Mouse (Mus musculus) embryonic facial prominence, embryonic 15.5 days (tissue): ENCODE data around the gene Grid1. TPM values are rescaled to one million over a fixed set of nuclear protein-coding genes. Genes with fewer than 3 reads are reported as not detected.

Experiments
- ATAC-seq: fragments of 200-750 bp; cut with Nextera tagmentation; 2 replicates; pipeline ENCODE4 v1.8.0; 2017; ENCODE audit warnings: low read depth, moderate TSS enrichment; ENCODE audit not compliant: insufficient number of reproducible peaks, low FRiP score, low TSS enrichment
- H3K27ac ChIP-seq: fragments of 300-500 bp; sonication (generic); replicated peaks from 2 replicates; pipeline ENCODE4 v1.5.1; 2015; ENCODE audit warnings: mild to moderate bottlenecking, inconsistent platforms
- H3K27me3 ChIP-seq: fragments of 300-500 bp; sonication (generic); 2 replicates; pipeline ENCODE4 v1.6.1; 2015; ENCODE audit warnings: inconsistent platforms
- H3K36me3 ChIP-seq: fragments of 300-500 bp; sonication (generic); 2 replicates; pipeline ENCODE4 v1.6.1; 2015; ENCODE audit warnings: mild to moderate bottlenecking, inconsistent platforms
- H3K4me1 ChIP-seq: fragments of 300-500 bp; sonication (generic); 2 replicates; pipeline ENCODE4 v1.6.1; 2015; ENCODE audit warnings: inconsistent platforms
- H3K4me2 ChIP-seq: fragments of 300-500 bp; sonication (generic); replicated peaks from 2 replicates; pipeline ENCODE4 v1.6.1; 2015; ENCODE audit warnings: mild to moderate bottlenecking, inconsistent platforms
- H3K4me3 ChIP-seq: fragments of 300-500 bp; sonication (generic); replicated peaks from 2 replicates; pipeline ENCODE4 v1.5.1; 2015; ENCODE audit warnings: mild to moderate bottlenecking, inconsistent platforms
- H3K9ac ChIP-seq: fragments of 300-500 bp; sonication (generic); 2 replicates; pipeline ENCODE4 v1.6.1; 2015; ENCODE audit warnings: inconsistent platforms
- H3K9me3 ChIP-seq: fragments of 300-500 bp; sonication (generic); replicated peaks from 2 replicates; pipeline ENCODE4 v1.6.1; 2016; ENCODE audit warnings: inconsistent platforms
- WGBS: fragments of 180-500 bp; shearing (Covaris S2); methylation state at CpG from one replicate; pipeline ENCODE4 v1.1.7; 2015; 5-methylcytosine and 5-hydroxymethylcytosine counted together
- polyA plus RNA-seq: library from polyadenylated mRNA; unstranded; fragments of >200 nt; fragmentation: Nextera tagmentation; extraction: Ambion mirVana; gene quantifications from 2 replicates; pipeline ENCODE4 v1.2.1, GENCODE M21; 2015

Gene Grid1
- polyA plus RNA-seq, 1 experiment from 2014 or later = 1.4 TPM

DNA sequence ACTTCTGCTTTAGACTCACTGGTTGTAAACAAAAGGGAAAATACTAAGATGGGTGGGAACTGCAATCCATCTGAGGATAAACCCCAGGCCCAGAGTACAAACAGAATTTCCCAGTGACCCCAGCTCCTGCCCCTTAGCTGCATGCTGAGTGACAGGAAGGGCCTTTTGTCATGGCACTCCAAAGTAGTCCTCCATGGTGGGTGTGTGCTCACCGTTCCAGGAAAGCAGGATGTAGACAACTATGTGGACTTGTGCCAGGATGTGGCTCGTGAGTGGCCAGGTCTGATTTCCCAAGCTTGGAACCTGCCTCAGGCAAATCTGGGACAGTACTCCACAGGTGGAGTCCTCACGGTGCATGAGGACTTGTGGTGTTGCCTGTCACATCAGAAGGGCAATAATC, 132.4 kb downstream of the Grid1 start:
- H3K27ac ChIP-seq = no peak overlapping the region
- no peaks in the 10 kb centered on the region for H3K4me1 ChIP-seq
- H3K4me2 ChIP-seq = no peak overlapping the region
- H3K9me3 ChIP-seq = no peaks in the 10 kb centered on the region
- H3K4me3 ChIP-seq = no peak overlapping the region
- H3K9ac ChIP-seq = no peak overlapping the region
- H3K36me3 ChIP-seq = no peaks in the 10 kb centered on the region
- WGBS = 44% methylated on average over 3 of the region's 3 CpGs
- no peaks in the 10 kb centered on the region for H3K27me3 ChIP-seq
- ATAC-seq = no peak

DNA sequence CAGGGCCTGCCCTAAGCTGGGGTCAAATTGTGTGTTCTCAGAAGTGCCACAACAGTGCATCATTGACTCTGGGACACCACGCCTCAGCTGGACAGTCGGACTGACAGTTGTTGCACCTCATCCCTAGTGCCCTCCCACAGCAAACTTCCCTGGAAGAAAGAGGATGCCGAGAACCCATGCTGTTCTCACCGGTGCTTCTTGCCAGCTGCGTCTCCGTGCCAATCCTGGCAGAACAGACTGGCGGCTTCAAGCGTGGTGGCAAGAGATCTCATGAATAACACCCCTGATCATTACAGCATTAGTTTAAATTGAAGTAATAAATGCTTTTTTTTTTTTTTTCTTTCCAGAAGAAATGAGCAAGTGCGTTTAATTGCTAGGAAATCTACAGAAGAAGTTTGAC, 133.7 kb downstream of the Grid1 start:
- H3K4me1 ChIP-seq = no peaks in the 10 kb centered on the region
- no peak overlapping the region for H3K9ac ChIP-seq
- H3K27ac ChIP-seq = no peak overlapping the region
- H3K4me2 ChIP-seq = no peak overlapping the region
- 88% methylated on average over 9 of the region's 9 CpGs for WGBS
- no peak overlapping the region for H3K4me3 ChIP-seq
- no peaks in the 10 kb centered on the region for H3K9me3 ChIP-seq
- no peaks in the 10 kb centered on the region for H3K36me3 ChIP-seq
- ATAC-seq = no peak
- no peaks in the 10 kb centered on the region for H3K27me3 ChIP-seq

DNA sequence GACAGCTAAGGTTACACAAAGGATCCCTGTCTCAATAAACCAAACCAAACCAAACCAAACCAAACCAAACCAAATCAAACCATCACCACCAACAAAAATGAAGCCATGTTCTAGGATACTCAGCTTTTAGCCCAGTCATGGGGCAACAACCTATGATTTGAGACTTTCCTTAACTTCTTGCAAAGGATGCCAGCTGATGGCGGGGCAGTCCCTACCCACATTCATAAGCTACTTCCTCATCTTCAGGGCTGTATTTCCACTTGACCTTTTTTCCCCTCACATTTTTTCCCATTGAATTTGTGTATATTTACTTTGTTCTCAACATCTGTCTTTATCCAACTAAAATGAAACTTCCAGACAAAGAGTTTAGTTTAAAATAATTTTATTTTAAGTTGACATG, 135.8 kb downstream of the Grid1 start:
- no peaks in the 10 kb centered on the region for H3K9me3 ChIP-seq
- H3K36me3 ChIP-seq = no peaks in the 10 kb centered on the region
- no peak overlapping the region for H3K9ac ChIP-seq
- no peaks in the 10 kb centered on the region for H3K27me3 ChIP-seq
- no peaks in the 10 kb centered on the region for H3K4me1 ChIP-seq
- WGBS = 82% methylated on average over 1 of the region's 1 CpGs
- H3K4me2 ChIP-seq = no peak overlapping the region
- H3K4me3 ChIP-seq = no peak overlapping the region
- no peak overlapping the region for H3K27ac ChIP-seq
- ATAC-seq = no peak

DNA sequence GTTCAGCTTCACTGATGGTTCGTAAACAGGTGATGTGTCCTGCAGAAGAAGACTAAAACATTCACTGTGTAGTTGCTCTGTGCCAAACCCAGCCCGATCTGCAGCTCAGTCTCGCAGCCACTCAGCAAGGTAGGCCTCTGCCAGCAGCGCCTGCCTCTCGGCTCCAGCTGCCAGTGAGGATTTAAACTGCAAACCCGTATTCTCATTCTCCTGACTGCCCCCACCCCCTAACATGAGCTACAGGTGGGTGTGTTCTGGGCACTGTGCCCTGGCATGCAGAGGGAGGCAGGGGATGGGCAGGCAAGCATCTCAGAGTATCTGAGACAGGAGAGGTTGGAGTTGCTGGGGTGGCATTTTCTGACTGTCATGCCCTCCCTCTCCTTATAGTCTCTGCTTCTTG, 140.3 kb downstream of the Grid1 start:
- WGBS = 44% methylated on average over 6 of the region's 6 CpGs
- no peak overlapping the region for H3K27ac ChIP-seq
- no peaks in the 10 kb centered on the region for H3K36me3 ChIP-seq
- no peak overlapping the region for H3K4me2 ChIP-seq
- no peaks in the 10 kb centered on the region for H3K9me3 ChIP-seq
- H3K27me3 ChIP-seq = no peaks in the 10 kb centered on the region
- H3K9ac ChIP-seq = no peak overlapping the region
- no peaks in the 10 kb centered on the region for H3K4me1 ChIP-seq
- ATAC-seq = peak; percentile 26; the same call in 1 of the 2 replicates
- no peak overlapping the region for H3K4me3 ChIP-seq

DNA sequence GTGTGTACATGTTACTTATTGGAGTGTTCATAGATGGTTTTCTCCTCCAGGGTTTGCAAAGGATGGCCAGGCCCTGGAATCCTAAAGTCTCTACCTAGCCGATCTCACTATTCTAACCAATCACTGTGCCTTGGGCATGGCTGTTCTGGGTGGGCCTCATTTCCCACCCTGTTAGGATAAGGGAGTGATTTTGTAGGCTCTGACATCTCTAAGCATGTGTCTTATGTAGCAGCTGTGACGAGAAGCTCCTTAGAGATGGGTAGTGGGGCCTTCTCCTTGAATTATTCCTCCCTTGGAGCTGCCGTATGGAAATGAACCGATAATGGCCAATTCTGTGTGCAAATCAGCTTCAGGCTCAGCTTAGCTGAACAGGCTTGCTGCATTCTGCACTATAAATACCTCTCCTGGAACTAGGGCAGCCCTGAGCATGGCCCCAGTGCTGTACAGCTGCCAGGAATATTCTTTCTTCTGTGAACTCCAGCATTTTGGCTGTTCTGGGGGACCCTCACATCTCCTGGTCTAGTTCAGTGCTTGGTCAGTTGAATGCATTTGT, 143.8 kb downstream of the Grid1 start:
- no peak overlapping the region for H3K4me2 ChIP-seq
- no peaks in the 10 kb centered on the region for H3K9me3 ChIP-seq
- H3K27me3 ChIP-seq = no peaks in the 10 kb centered on the region
- no peak overlapping the region for H3K27ac ChIP-seq
- no peak overlapping the region for H3K4me3 ChIP-seq
- WGBS = 58% methylated on average over 4 of the region's 4 CpGs
- H3K4me1 ChIP-seq = no peaks in the 10 kb centered on the region
- no peak overlapping the region for H3K9ac ChIP-seq
- ATAC-seq = no peak
- no peaks in the 10 kb centered on the region for H3K36me3 ChIP-seq

DNA sequence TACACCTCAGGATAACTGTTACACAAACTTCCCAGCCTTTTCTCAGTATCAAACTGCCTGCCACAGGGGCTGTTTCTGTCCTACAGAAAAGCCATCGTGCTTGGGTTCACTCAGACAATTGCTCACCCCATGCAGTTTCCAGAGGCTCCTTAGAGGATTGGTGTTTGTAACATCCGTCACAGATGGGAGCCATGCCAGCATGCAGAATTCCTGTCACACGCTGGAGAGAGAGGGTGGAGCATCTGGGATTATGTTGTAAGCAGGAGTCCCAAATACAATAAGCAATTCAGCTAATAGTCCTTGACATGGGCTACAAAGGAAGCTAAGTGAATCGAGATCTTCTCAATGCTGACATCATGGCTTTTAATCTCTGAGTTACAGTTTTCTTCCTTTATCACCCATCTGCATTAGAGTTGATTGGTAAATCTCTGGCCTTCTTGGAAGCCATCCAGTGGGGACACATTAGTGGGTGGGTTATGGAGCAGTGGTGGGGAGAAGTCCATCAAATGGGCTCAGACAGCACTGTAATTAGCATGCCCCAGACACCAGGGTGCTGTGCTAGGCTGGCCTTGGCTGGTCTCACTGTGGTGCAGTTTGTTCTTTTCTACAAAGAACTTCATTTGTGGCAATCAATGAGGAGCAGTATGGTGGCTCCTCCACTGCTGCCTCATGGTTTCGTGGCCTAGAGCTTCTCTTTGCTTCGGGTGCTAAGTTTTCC, 149.4 kb downstream of the Grid1 start:
- WGBS = 35% methylated on average over 6 of the region's 6 CpGs
- Histone ChIP-seq H3K36me3 (no peaks in the 10 kb centered on the region), H3K27me3 (no peaks in the 10 kb centered on the region), H3K4me3 (no peak overlapping the region), H3K27ac (no peak overlapping the region), H3K4me2 (no peak overlapping the region), H3K9ac (no peak overlapping the region), H3K9me3 (no peaks in the 10 kb centered on the region), H3K4me1 (no peaks in the 10 kb centered on the region)
- no peak for ATAC-seq

DNA sequence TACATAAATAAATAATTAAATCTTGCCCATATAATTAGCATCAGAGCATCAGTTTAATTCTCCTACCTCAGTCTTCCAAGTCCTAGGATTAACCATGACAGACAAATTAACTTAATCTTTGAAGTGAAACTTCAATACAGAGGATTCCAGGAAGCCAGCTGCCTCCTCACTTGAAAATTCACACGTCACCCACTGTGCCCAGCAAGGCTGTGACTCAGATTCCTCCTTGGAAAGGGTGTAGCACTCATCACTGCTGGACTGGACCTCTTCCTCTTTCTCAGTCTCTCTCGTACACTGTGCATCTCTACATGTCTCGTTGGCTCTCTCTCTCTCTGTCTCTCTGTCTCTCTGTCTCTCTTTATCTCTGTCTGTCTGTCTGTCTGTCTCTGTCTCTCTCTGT, 153.0 kb downstream of the Grid1 start:
- Histone ChIP-seq H3K9me3 (no peaks in the 10 kb centered on the region), H3K27ac (no peak overlapping the region), H3K27me3 (no peaks in the 10 kb centered on the region), H3K36me3 (no peaks in the 10 kb centered on the region), H3K4me2 (no peak overlapping the region), H3K4me3 (no peak overlapping the region), H3K9ac (no peak overlapping the region), H3K4me1 (no peaks in the 10 kb centered on the region)
- ATAC-seq = no peak
- WGBS = 71% methylated on average over 3 of the region's 3 CpGs

DNA sequence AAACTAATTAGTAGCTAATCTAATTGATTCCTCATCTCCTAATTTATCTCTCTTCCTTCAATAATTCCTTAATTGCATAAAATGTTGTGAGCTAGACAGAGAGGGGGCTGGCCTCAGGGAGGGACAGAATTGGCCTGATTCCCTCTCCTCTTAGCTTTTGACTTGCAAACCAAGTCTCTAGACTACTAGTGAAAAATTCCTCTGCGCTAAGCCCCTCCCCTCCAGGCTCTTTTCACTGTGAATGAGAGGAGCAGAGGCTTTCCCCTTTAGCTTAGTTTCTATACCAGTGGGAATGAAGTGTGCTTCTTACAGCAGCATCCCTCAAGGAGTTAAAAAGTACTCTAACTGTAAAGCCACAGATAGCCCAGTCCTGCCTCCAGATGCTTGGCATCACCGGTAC, 160.8 kb downstream of the Grid1 start:
- no peak for ATAC-seq
- no peak overlapping the region for H3K4me2 ChIP-seq
- WGBS = 23% methylated on average over 2 of the region's 2 CpGs
- H3K36me3 ChIP-seq = no peaks in the 10 kb centered on the region
- H3K27me3 ChIP-seq = no peaks in the 10 kb centered on the region
- no peak overlapping the region for H3K9ac ChIP-seq
- H3K4me3 ChIP-seq = no peak overlapping the region
- H3K9me3 ChIP-seq = no peaks in the 10 kb centered on the region
- H3K4me1 ChIP-seq = no peaks in the 10 kb centered on the region
- no peak overlapping the region for H3K27ac ChIP-seq

DNA sequence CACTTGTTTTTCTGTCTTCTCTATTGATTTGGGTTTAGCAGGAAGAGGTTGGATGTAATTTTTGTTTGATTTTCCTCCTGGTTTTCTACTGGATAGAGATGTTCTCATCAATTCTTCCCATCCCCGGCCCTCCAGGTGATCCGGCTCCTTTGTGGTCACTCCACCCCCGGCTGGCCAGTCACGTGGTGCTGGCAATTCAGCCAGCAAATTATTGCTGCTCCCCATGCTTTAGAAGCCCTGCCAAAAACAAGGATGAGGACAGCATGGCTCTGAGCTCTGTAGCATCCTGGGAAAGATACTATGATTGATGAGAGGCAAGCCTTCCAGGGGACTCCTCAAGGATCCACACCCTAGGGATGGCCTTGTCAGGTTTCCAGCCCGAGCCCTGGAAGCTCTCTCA, 169.2 kb downstream of the Grid1 start:
- WGBS = 69% methylated on average over 5 of the region's 5 CpGs
- H3K4me3 ChIP-seq = no peak overlapping the region
- no peaks in the 10 kb centered on the region for H3K9me3 ChIP-seq
- no peaks in the 10 kb centered on the region for H3K36me3 ChIP-seq
- no peak for ATAC-seq
- H3K4me1 ChIP-seq = no peaks in the 10 kb centered on the region
- no peak overlapping the region for H3K4me2 ChIP-seq
- no peak overlapping the region for H3K27ac ChIP-seq
- no peak overlapping the region for H3K9ac ChIP-seq
- no peaks in the 10 kb centered on the region for H3K27me3 ChIP-seq

DNA sequence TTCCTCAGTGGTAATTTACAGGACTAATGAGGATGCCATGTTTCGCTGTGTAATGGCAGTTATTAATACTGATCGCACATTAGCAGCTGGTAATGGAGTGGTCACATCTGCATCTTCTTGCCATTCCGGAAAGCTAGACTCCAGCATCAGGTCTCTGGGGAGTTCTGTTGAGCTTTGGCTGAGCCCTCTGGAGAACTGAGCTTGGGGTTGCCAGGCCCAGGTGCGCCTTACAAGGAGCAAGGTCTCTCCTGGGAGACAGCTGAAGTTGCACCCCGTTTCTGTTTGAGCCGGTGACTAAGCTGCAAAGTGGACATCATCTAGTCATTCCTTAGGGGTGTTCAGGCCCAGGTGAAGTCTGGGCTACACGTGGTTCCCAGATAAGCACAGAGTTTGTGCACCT, 186.8 kb downstream of the Grid1 start:
- WGBS = 80% methylated on average over 7 of the region's 7 CpGs
- H3K27me3 ChIP-seq = no peaks in the 10 kb centered on the region
- no peaks in the 10 kb centered on the region for H3K4me1 ChIP-seq
- no peaks in the 10 kb centered on the region for H3K36me3 ChIP-seq
- no peak overlapping the region for H3K4me2 ChIP-seq
- no peak overlapping the region for H3K27ac ChIP-seq
- H3K4me3 ChIP-seq = no peak overlapping the region
- H3K9ac ChIP-seq = no peak overlapping the region
- no peaks in the 10 kb centered on the region for H3K9me3 ChIP-seq
- no peak for ATAC-seq

DNA sequence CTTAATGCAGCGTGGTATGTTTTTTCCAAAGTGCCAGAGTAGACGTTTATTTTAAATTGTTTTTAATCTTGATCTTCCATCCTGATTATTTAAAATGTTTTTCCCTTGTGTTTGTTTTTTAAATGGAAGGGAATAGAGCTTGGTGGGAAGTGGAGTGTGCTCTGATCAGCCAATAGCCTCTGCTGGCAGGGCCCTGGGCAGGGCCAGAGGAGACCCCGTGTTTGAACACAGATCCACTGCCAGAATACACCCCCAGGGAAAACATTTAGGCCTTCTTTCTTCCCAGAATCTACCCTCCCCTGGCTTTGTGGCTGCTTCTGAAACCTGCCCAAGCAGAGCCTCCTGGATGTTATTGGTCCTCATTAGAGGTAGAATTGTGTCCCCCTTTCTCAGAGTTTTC, 188.8 kb downstream of the Grid1 start:
- 38% methylated on average over 3 of the region's 3 CpGs for WGBS
- no peaks in the 10 kb centered on the region for H3K27me3 ChIP-seq
- no peak overlapping the region for H3K27ac ChIP-seq
- no peak overlapping the region for H3K9ac ChIP-seq
- no peaks in the 10 kb centered on the region for H3K36me3 ChIP-seq
- no peaks in the 10 kb centered on the region for H3K4me1 ChIP-seq
- no peak overlapping the region for H3K4me3 ChIP-seq
- H3K4me2 ChIP-seq = no peak overlapping the region
- H3K9me3 ChIP-seq = no peaks in the 10 kb centered on the region
- no peak for ATAC-seq

DNA sequence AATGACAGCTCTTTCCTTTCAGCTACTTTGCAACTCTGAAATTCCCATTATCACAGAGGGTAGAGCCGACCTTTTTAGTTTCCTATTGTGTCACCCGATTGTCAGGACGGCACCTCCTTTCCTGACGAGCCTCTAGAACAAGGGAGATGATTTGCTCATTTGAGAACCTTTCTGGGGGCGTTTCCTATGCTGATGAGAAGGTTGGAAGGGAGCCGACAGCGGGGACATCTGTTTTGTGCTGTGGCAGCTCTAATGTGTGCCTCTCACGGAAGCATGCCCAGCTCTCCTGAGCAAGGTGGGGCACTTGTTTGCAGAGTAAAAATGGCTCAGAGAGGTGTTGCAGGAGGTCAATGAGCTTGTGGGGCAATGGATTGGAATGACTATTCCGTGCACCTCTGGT, 189.2 kb downstream of the Grid1 start:
- WGBS = 25% methylated on average over 9 of the region's 9 CpGs
- no peak overlapping the region for H3K4me2 ChIP-seq
- no peak overlapping the region for H3K9ac ChIP-seq
- H3K9me3 ChIP-seq = no peaks in the 10 kb centered on the region
- H3K27me3 ChIP-seq = no peaks in the 10 kb centered on the region
- no peak overlapping the region for H3K4me3 ChIP-seq
- H3K36me3 ChIP-seq = no peaks in the 10 kb centered on the region
- no peaks in the 10 kb centered on the region for H3K4me1 ChIP-seq
- no peak overlapping the region for H3K27ac ChIP-seq
- no peak for ATAC-seq
